Mouse (Mus musculus): ENCODE results near the gene Cyp4f13. TPM values are rescaled to one million over a fixed set of nuclear protein-coding genes. Genes with fewer than 3 reads are reported as not detected.

Cyp4f13 gene
- total RNA-seq, 1 experiment = 15.2 TPM

DNA sequence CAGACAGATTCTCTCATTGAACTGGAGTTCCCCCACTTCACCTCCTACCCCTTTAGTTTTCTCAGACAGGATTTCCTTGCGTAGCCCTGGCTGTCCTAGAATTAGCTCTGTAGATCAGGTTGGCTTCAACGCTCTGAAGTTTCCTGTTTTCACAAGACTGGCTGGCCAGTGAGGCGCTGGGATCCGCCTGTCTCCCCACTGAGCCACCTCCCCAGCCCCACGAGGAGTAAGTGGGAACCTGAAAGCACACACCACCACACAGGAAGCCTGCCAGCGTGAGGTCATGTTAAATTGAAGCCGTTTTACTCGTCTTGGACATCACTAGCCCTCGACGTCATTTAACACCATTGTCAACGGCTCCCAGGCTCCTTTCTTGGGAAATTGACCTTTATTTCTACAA, 3.8 kb upstream of the Cyp4f13 start:
- Histone ChIP-seq H3K27ac (ENCODE audit: insufficient read depth, low read depth, low read length, poor library complexity, severe bottlenecking) (no peak overlapping the region), H3K9me3 (ENCODE audit: control insufficient read depth, insufficient read depth, low read depth, low read length) (no peaks in the 10 kb centered on the region), H3K4me1 (ENCODE audit: control insufficient read depth in 2 of 2, insufficient read depth in 2 of 2, low read length in 2 of 2, poor library complexity in 1 of 2) (peaks cover 0 to 11% of the 10 kb centered on the region in 2 experiments; a peak in 2 of 4 replicates), H3K9ac (ENCODE audit: insufficient read depth, low read depth, low read length, poor library complexity, severe bottlenecking) (no peak overlapping the region), H3K36me3 (ENCODE audit: control insufficient read depth, insufficient read depth, low read length, poor library complexity, severe bottlenecking) (no peaks in the 10 kb centered on the region), H3K4me3 (ENCODE audit: insufficient read depth in 1 of 2, low read depth in 1 of 2, low read length in 2 of 2, poor library complexity in 1 of 2, severe bottlenecking in 1 of 2) (no peak overlapping the region)
- in situ Hi-C loops (cut with MboI; ENCODE audit: low sequenced_read_pairs in 2 of 2, unreplicated experiment in 2 of 2) = no loop called here
- no peak for DNase-seq (ENCODE audit: low read depth, low spot score)
- TF ChIP-seq ZNF384 (IDR thresholded peaks at IDR 0.05; ENCODE audit: low read depth, low read length) (no peak), ZC3H11A (IDR thresholded peaks at IDR 0.05; ENCODE audit: borderline replicate concordance, low read depth, low read length) (no peak), MAFK (IDR thresholded peaks at IDR 0.05; ENCODE audit: insufficient read depth, low read depth, low read length) (no peak), CHD2 (IDR thresholded peaks at IDR 0.05; ENCODE audit: low read depth, low read length) (no peak), HCFC1 (IDR thresholded peaks at IDR 0.05; ENCODE audit: borderline replicate concordance, insufficient read depth, low read length) (no peak)

DNA sequence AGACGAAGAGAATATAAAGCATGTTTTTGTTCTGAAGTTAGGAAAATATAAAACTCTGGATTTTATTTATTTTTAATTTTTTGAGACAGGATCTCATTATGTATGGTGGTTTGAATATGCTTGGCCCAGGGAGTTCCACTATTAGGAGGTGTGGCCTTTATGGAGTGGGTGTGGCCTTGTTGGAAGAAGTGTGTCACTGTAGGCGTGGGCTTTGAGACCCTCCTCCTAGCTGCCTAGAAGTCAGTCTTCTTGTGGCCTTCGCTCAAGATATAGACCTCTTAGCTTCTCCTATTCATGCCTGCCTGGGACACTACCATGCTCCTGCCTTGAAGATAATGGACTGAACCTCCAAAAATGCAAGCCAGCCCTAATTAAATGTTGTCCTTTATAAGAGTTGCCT, 2.9 kb upstream of the Cyp4f13 start:
- in situ Hi-C loops (cut with MboI; ENCODE audit: low sequenced_read_pairs in 2 of 2, unreplicated experiment in 2 of 2) = no loop called here
- Histone ChIP-seq H3K9ac (ENCODE audit: insufficient read depth, low read depth, low read length, poor library complexity, severe bottlenecking) (no peak overlapping the region), H3K4me3 (ENCODE audit: insufficient read depth in 1 of 2, low read depth in 1 of 2, low read length in 2 of 2, poor library complexity in 1 of 2, severe bottlenecking in 1 of 2) (no peak overlapping the region), H3K36me3 (ENCODE audit: control insufficient read depth, insufficient read depth, low read length, poor library complexity, severe bottlenecking) (no peaks in the 10 kb centered on the region), H3K27ac (ENCODE audit: insufficient read depth, low read depth, low read length, poor library complexity, severe bottlenecking) (no peak overlapping the region), H3K9me3 (ENCODE audit: control insufficient read depth, insufficient read depth, low read depth, low read length) (no peaks in the 10 kb centered on the region), H3K4me1 (ENCODE audit: control insufficient read depth in 2 of 2, insufficient read depth in 2 of 2, low read length in 2 of 2, poor library complexity in 1 of 2) (peaks cover 0 to 11% of the 10 kb centered on the region in 2 experiments; a peak in 2 of 4 replicates)
- TF ChIP-seq MAFK (IDR thresholded peaks at IDR 0.05; ENCODE audit: insufficient read depth, low read depth, low read length) (no peak), HCFC1 (IDR thresholded peaks at IDR 0.05; ENCODE audit: borderline replicate concordance, insufficient read depth, low read length) (no peak), ZNF384 (IDR thresholded peaks at IDR 0.05; ENCODE audit: low read depth, low read length) (no peak), CHD2 (IDR thresholded peaks at IDR 0.05; ENCODE audit: low read depth, low read length) (no peak), ZC3H11A (IDR thresholded peaks at IDR 0.05; ENCODE audit: borderline replicate concordance, low read depth, low read length) (no peak)
- no peak for DNase-seq (ENCODE audit: low read depth, low spot score)

DNA sequence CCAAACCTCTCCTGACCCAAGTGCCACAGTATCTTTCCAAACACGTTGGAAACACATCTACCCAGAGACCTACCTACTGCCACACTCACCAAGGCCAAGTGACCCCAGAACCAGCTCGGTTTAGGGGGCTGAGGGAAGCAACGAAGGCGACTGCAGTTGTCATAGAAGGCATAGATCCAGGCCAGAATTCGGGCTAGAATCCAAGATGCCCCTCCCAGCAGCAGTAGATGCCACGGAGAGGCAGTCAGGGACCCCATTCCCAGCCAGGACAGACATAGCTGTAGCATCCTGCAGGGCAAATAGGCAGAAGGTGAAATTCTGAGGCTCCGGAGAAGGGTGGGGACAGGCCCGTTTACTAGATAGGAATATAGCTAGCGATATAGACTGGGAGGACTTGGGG, 486 bp downstream of the Cyp4f13 start:
- peak overlapping the region; percentile 66 for H3K9ac ChIP-seq (ENCODE audit: insufficient read depth, low read depth, low read length, poor library complexity, severe bottlenecking)
- in situ Hi-C loops (cut with MboI; ENCODE audit: low sequenced_read_pairs in 2 of 2, unreplicated experiment in 2 of 2) = no loop called here

DNA sequence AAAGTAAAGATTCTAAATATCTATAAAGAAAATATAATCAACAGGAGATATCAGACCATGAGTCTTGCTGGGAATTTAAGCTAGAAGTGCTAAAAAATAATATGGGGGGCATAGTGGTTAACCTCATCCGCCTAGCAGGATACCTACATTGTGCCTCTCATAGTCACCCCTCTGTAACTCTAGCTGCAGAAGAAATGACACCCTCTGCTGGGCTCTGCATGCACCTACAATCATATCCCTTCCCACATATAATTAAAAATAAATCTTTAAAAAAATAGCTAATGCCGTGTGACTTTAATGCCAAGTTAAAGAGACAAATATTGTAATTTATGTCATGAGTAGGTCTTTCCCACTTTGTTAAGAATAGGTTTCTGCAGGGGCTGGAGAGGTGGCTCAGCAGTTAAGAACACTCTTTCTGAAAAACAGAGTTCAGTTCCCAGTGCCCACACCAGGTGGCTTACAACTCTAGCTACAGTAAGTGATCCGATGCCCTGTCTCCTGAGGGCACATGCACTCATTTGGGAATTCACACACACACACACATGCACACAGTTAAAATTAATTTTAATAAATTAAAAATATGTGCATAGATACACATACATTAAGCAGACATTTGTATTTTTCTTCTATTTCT, 2.7 kb downstream of the Cyp4f13 start:
- Histone ChIP-seq H3K9ac (ENCODE audit: insufficient read depth, low read depth, low read length, poor library complexity, severe bottlenecking) (no peak overlapping the region), H3K27ac (ENCODE audit: insufficient read depth, low read depth, low read length, poor library complexity, severe bottlenecking) (no peak overlapping the region), H3K36me3 (ENCODE audit: control insufficient read depth, insufficient read depth, low read length, poor library complexity, severe bottlenecking) (no peaks in the 10 kb centered on the region), H3K9me3 (ENCODE audit: control insufficient read depth, insufficient read depth, low read depth, low read length) (no peaks in the 10 kb centered on the region), H3K4me3 (ENCODE audit: insufficient read depth in 1 of 2, low read depth in 1 of 2, low read length in 2 of 2, poor library complexity in 1 of 2, severe bottlenecking in 1 of 2) (no peak overlapping the region), H3K4me1 (ENCODE audit: control insufficient read depth in 2 of 2, insufficient read depth in 2 of 2, low read length in 2 of 2, poor library complexity in 1 of 2) (peaks cover 0 to 5% of the 10 kb centered on the region in 2 experiments; a peak in 1 of 4 replicates)
- no peak for TF ChIP-seq ZC3H11A (IDR thresholded peaks at IDR 0.05; ENCODE audit: borderline replicate concordance, low read depth, low read length)
- TF ChIP-seq MAFK (IDR thresholded peaks at IDR 0.05; ENCODE audit: insufficient read depth, low read depth, low read length) = no peak
- TF ChIP-seq ZNF384 (IDR thresholded peaks at IDR 0.05; ENCODE audit: low read depth, low read length) = no peak
- TF ChIP-seq CHD2 (IDR thresholded peaks at IDR 0.05; ENCODE audit: low read depth, low read length) = no peak
- TF ChIP-seq HCFC1 (IDR thresholded peaks at IDR 0.05; ENCODE audit: borderline replicate concordance, insufficient read depth, low read length) = no peak
- no peak for DNase-seq (ENCODE audit: low read depth, low spot score)
- in situ Hi-C loops (cut with MboI; ENCODE audit: low sequenced_read_pairs in 2 of 2, unreplicated experiment in 2 of 2) = no loop called here

More for the DNA sequence above, 486 bp downstream of the Cyp4f13 start:
- H3K9me3 ChIP-seq (ENCODE audit: control insufficient read depth, insufficient read depth, low read depth, low read length) = no peaks in the 10 kb centered on the region
- H3K36me3 ChIP-seq (ENCODE audit: control insufficient read depth, insufficient read depth, low read length, poor library complexity, severe bottlenecking) = no peaks in the 10 kb centered on the region
- peak overlapping the region; percentile 62 to 92 for H3K4me3 ChIP-seq (ENCODE audit: insufficient read depth in 1 of 2, low read depth in 1 of 2, low read length in 2 of 2, poor library complexity in 1 of 2, severe bottlenecking in 1 of 2)
- peaks cover 0 to 10% of the 10 kb centered on the region in 2 experiments; a peak in 2 of 4 replicates for H3K4me1 ChIP-seq (ENCODE audit: control insufficient read depth in 2 of 2, insufficient read depth in 2 of 2, low read length in 2 of 2, poor library complexity in 1 of 2)
- TF ChIP-seq MAFK (IDR thresholded peaks at IDR 0.05; ENCODE audit: insufficient read depth, low read depth, low read length) = no peak
- H3K27ac ChIP-seq (ENCODE audit: insufficient read depth, low read depth, low read length, poor library complexity, severe bottlenecking) = no peak overlapping the region; the same call in 1 of the 2 replicates
- DNase-seq (ENCODE audit: low read depth, low spot score) = no peak

DNA sequence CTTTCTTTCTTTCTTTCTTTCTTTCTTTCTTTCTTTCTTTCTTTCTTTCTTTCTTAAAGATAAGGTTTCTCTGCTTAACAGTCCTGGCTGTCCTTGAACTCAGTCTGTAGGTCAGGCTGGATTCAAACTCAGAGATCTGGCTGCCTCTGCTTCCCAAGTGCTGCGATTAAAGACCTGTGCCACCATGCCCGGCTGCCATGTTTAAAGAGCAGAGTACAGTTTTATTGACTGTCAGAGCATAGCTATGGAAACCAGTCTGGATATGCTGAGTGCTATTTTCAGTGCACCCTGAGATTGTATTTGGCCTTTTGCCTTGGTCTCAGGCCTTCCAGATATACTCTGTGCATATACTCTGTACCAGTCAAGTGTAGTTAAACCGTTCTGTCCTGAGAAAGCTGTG, 3.5 kb downstream of the Cyp4f13 start:
- peaks cover 0 to 5% of the 10 kb centered on the region in 2 experiments; a peak in 1 of 4 replicates for H3K4me1 ChIP-seq (ENCODE audit: control insufficient read depth in 2 of 2, insufficient read depth in 2 of 2, low read length in 2 of 2, poor library complexity in 1 of 2)
- no peak overlapping the region for H3K4me3 ChIP-seq (ENCODE audit: insufficient read depth in 1 of 2, low read depth in 1 of 2, low read length in 2 of 2, poor library complexity in 1 of 2, severe bottlenecking in 1 of 2)
- H3K27ac ChIP-seq (ENCODE audit: insufficient read depth, low read depth, low read length, poor library complexity, severe bottlenecking) = no peak overlapping the region
- TF ChIP-seq CHD2 (IDR thresholded peaks at IDR 0.05; ENCODE audit: low read depth, low read length) (no peak), MAFK (IDR thresholded peaks at IDR 0.05; ENCODE audit: insufficient read depth, low read depth, low read length) (no peak), HCFC1 (IDR thresholded peaks at IDR 0.05; ENCODE audit: borderline replicate concordance, insufficient read depth, low read length) (no peak)
- H3K9ac ChIP-seq (ENCODE audit: insufficient read depth, low read depth, low read length, poor library complexity, severe bottlenecking) = no peak overlapping the region
- no peak for DNase-seq (ENCODE audit: low read depth, low spot score)
- H3K9me3 ChIP-seq (ENCODE audit: control insufficient read depth, insufficient read depth, low read depth, low read length) = no peaks in the 10 kb centered on the region
- no peaks in the 10 kb centered on the region for H3K36me3 ChIP-seq (ENCODE audit: control insufficient read depth, insufficient read depth, low read length, poor library complexity, severe bottlenecking)
- in situ Hi-C loops (cut with MboI; ENCODE audit: low sequenced_read_pairs in 2 of 2, unreplicated experiment in 2 of 2) = no loop called here

All from ES-E14 (cell line).